Mouse (Mus musculus): ENCODE data around the gene Trpc5.

Gene Trpc5

GRCm38 (mm10) chrX:144335332-144336015 is 352.5 kb downstream of the Trpc5 start:
- no peak for DNase-seq (ENCODE audit: low spot score)

All from urinary bladder, postnatal 14 days (tissue).